Mouse (Mus musculus): ENCODE measurements around the gene Ctss. TPM values are rescaled to one million over a fixed set of nuclear protein-coding genes. Genes with fewer than 3 reads are reported as not detected.

Ctss gene
- polyA plus RNA-seq, 1 experiment, result 0.02 TPM

DNA sequence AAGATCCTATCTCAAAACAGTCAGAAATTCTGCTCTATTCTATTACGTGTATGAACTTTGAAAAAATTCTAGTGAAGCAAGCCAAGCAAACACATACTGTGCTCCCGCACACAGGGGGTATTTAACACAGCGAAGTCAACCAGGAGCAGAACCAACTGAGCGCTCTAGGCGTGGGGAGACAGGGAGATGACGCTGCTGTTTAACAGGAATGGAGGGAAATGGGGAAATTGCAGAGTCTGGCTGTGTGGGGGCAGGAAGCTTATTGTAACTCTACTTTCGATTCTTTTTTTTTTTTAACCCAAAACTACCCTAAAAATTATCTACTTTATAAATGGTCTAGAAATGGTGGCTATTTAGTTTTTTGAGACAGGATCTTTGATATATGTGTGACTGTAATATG, 7.7 kb upstream of the Ctss start:
- Histone ChIP-seq H3ac (ENCODE audit: control insufficient read depth, insufficient read length) (no peak overlapping the region), H3K4me2 (ENCODE audit: low read depth) (no peak overlapping the region), H3K79me2 (ENCODE audit: control insufficient read depth, insufficient read depth) (no peaks in the 10 kb centered on the region), H3K4me3 (no peak overlapping the region), H3K36me3 (ENCODE audit: control insufficient read depth, insufficient read depth) (no peaks in the 10 kb centered on the region), H3K27me3 (ENCODE audit: control insufficient read depth, insufficient read depth, insufficient read length) (no peaks in the 10 kb centered on the region)
- TF ChIP-seq E2F4 (IDR thresholded peaks at IDR 0.05; ENCODE audit: insufficient read depth) (no peak), TCF3 (IDR thresholded peaks at IDR 0.05; ENCODE audit: insufficient read length, low read depth) (no peak), CEBPB (IDR thresholded peaks at IDR 0.05; ENCODE audit: insufficient read depth, poor library complexity, severe bottlenecking) (no peak), TCF12 (IDR thresholded peaks at IDR 0.05; ENCODE audit: insufficient read depth, poor library complexity, severe bottlenecking) (no peak), MYOG (IDR thresholded peaks at IDR 0.05; ENCODE audit: control insufficient read depth in 1 of 3, insufficient read depth in 1 of 3, insufficient read length in 2 of 3, low read depth in 2 of 3) (no peak), USF1 (IDR thresholded peaks at IDR 0.05; ENCODE audit: low read depth) (no peak), MAX (IDR thresholded peaks at IDR 0.05; ENCODE audit: low read depth) (no peak)

DNA sequence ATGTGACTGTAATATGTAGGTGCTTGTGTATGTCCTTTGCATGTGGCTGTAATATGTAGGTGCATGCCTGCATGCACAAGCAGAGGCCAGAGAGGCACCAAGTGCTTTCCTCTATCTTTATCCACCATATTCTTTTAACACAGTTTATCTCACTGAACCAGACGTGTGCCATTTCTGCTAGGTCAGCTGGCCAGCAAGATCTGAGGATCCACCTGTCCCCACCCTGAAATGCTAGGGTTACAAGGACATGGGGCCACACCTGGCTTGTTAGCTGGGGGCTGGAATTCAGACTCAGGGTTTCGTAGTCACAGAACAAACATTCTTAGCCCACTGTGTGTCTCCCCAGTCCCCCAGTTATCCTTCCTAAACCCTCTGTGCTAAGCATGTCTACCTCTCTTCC, 7.3 kb upstream of the Ctss start:
- no peaks in the 10 kb centered on the region for H3K36me3 ChIP-seq (ENCODE audit: control insufficient read depth, insufficient read depth)
- no peak overlapping the region for H3K4me2 ChIP-seq (ENCODE audit: low read depth)
- H3K27me3 ChIP-seq (ENCODE audit: control insufficient read depth, insufficient read depth, insufficient read length), result no peaks in the 10 kb centered on the region
- H3K4me3 ChIP-seq, result no peak overlapping the region
- no peak overlapping the region for H3ac ChIP-seq (ENCODE audit: control insufficient read depth, insufficient read length)
- TF ChIP-seq REST (IDR thresholded peaks at IDR 0.05; ENCODE audit: insufficient read depth, insufficient read length) (no peak), TCF12 (IDR thresholded peaks at IDR 0.05; ENCODE audit: insufficient read depth, poor library complexity, severe bottlenecking) (no peak), E2F4 (IDR thresholded peaks at IDR 0.05; ENCODE audit: insufficient read depth) (no peak), USF1 (IDR thresholded peaks at IDR 0.05; ENCODE audit: low read depth) (no peak), MYOG (IDR thresholded peaks at IDR 0.05; ENCODE audit: control insufficient read depth in 1 of 3, insufficient read depth in 1 of 3, insufficient read length in 2 of 3, low read depth in 2 of 3) (no peak), MYOD1 (IDR thresholded peaks at IDR 0.05; ENCODE audit: control insufficient read depth in 1 of 3, insufficient read length in 2 of 3, low read depth in 2 of 3) (no peak), CEBPB (IDR thresholded peaks at IDR 0.05; ENCODE audit: insufficient read depth, poor library complexity, severe bottlenecking) (no peak), MAX (IDR thresholded peaks at IDR 0.05; ENCODE audit: low read depth) (no peak), POLR2AphosphoS2 (IDR thresholded peaks at IDR 0.05; ENCODE audit: insufficient read length, low read depth) (no peak), TCF3 (IDR thresholded peaks at IDR 0.05; ENCODE audit: insufficient read length, low read depth) (no peak)
- H3K79me2 ChIP-seq (ENCODE audit: control insufficient read depth, insufficient read depth), result no peaks in the 10 kb centered on the region

DNA sequence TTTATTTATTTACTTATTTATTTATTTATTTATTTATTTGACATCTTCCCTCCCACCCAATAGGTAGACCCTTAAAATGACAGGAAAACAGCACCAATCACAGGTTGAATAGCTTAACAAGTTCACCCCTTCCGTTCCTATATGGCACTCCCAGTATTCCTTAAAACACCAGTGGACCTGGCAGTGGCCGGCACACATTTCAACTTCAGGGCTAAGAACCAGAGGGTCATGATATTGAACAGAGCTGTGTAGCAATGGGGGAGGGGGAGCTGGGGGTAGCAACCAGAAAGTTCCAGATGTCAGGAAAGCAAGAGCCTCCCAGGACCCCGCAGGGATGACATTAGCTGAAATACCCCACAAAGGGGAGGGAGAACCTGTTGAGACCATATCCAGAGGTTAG, 6.5 kb upstream of the Ctss start:
- Histone ChIP-seq H3K4me2 (ENCODE audit: low read depth) (no peak overlapping the region), H3ac (ENCODE audit: control insufficient read depth, insufficient read length) (no peak overlapping the region), H3K36me3 (ENCODE audit: control insufficient read depth, insufficient read depth) (no peaks in the 10 kb centered on the region), H3K4me3 (no peak overlapping the region), H3K79me2 (ENCODE audit: control insufficient read depth, insufficient read depth) (no peaks in the 10 kb centered on the region), H3K27me3 (ENCODE audit: control insufficient read depth, insufficient read depth, insufficient read length) (no peaks in the 10 kb centered on the region)
- TF ChIP-seq TCF12 (IDR thresholded peaks at IDR 0.05; ENCODE audit: insufficient read depth, poor library complexity, severe bottlenecking), result no peak
- TF ChIP-seq SRF (IDR thresholded peaks at IDR 0.05; ENCODE audit: control insufficient read depth, insufficient read length, low read depth), result no peak
- no peak for TF ChIP-seq CEBPB (IDR thresholded peaks at IDR 0.05; ENCODE audit: insufficient read depth, poor library complexity, severe bottlenecking)
- TF ChIP-seq MAX (IDR thresholded peaks at IDR 0.05; ENCODE audit: low read depth), result no peak
- TF ChIP-seq USF1 (IDR thresholded peaks at IDR 0.05; ENCODE audit: low read depth), result no peak
- no peak for TF ChIP-seq POLR2AphosphoS2 (IDR thresholded peaks at IDR 0.05; ENCODE audit: insufficient read length, low read depth)
- TF ChIP-seq E2F4 (IDR thresholded peaks at IDR 0.05; ENCODE audit: insufficient read depth), result no peak
- no peak for TF ChIP-seq REST (IDR thresholded peaks at IDR 0.05; ENCODE audit: insufficient read depth, insufficient read length)
- no peak for TF ChIP-seq MYOG (IDR thresholded peaks at IDR 0.05; ENCODE audit: control insufficient read depth in 1 of 3, insufficient read depth in 1 of 3, insufficient read length in 2 of 3, low read depth in 2 of 3)
- no peak for TF ChIP-seq MYOD1 (IDR thresholded peaks at IDR 0.05; ENCODE audit: control insufficient read depth in 1 of 3, insufficient read length in 2 of 3, low read depth in 2 of 3)
- TF ChIP-seq TCF3 (IDR thresholded peaks at IDR 0.05; ENCODE audit: insufficient read length, low read depth), result no peak
- TF ChIP-seq POLR2A (IDR thresholded peaks at IDR 0.05; ENCODE audit: insufficient read length, low read depth), result no peak

DNA sequence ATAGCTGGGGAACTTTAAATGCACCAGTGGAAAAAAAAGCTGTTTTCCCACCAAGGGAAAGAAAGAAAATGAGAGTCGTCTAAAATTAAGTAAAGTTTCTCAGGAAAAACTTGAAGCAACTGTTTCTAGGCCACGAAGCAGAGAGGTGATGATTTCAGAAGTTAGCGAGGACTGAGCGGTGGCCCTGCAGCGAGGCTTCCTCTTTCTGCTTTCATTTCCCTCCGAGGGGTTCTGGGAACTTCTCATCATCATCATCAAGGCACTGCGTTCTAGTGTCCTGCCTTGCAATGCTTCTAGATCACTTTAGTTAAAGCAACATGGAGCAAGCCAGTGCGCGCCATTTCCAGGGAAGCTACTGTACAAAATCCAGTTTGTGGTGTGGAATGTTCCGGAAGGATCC, 5.4 kb upstream of the Ctss start:
- no peaks in the 10 kb centered on the region for H3K27me3 ChIP-seq (ENCODE audit: control insufficient read depth, insufficient read depth, insufficient read length)
- H3K36me3 ChIP-seq (ENCODE audit: control insufficient read depth, insufficient read depth), result no peaks in the 10 kb centered on the region
- no peak overlapping the region for H3K4me3 ChIP-seq
- H3K4me2 ChIP-seq (ENCODE audit: low read depth), result no peak overlapping the region
- no peak for TF ChIP-seq SRF (IDR thresholded peaks at IDR 0.05; ENCODE audit: control insufficient read depth, insufficient read length, low read depth)
- TF ChIP-seq REST (IDR thresholded peaks at IDR 0.05; ENCODE audit: insufficient read depth, insufficient read length), result no peak
- no peak for TF ChIP-seq POLR2A (IDR thresholded peaks at IDR 0.05; ENCODE audit: insufficient read length, low read depth)
- H3ac ChIP-seq (ENCODE audit: control insufficient read depth, insufficient read length), result no peak overlapping the region
- no peaks in the 10 kb centered on the region for H3K79me2 ChIP-seq (ENCODE audit: control insufficient read depth, insufficient read depth)

DNA sequence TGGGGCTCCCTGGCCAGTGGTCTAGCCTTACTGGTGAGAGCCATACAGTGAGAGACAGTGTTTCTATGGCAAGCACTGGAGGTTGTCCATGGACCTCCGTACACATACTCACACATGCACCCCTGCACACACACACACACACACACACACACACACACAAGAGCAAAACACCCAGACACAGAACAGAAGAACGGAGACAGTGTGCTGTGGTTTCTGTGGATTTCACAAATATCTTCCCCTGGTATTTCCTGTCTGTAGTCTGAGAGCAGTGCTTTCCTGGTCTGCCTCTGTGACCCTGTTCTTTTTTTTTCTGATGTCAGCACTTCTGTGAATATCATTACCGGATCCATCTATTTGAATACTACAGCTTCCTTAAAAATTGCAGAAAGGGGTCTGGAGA, 2.9 kb upstream of the Ctss start:
- H3K79me2 ChIP-seq (ENCODE audit: control insufficient read depth, insufficient read depth), result no peaks in the 10 kb centered on the region
- TF ChIP-seq TCF3 (IDR thresholded peaks at IDR 0.05; ENCODE audit: insufficient read length, low read depth), result no peak
- TF ChIP-seq REST (IDR thresholded peaks at IDR 0.05; ENCODE audit: insufficient read depth, insufficient read length), result no peak
- no peak for TF ChIP-seq E2F4 (IDR thresholded peaks at IDR 0.05; ENCODE audit: insufficient read depth)
- no peak for TF ChIP-seq USF1 (IDR thresholded peaks at IDR 0.05; ENCODE audit: low read depth)
- TF ChIP-seq TCF12 (IDR thresholded peaks at IDR 0.05; ENCODE audit: insufficient read depth, poor library complexity, severe bottlenecking), result no peak
- TF ChIP-seq CEBPB (IDR thresholded peaks at IDR 0.05; ENCODE audit: insufficient read depth, poor library complexity, severe bottlenecking), result no peak
- no peak for TF ChIP-seq POLR2AphosphoS2 (IDR thresholded peaks at IDR 0.05; ENCODE audit: insufficient read length, low read depth)
- no peak for TF ChIP-seq POLR2A (IDR thresholded peaks at IDR 0.05; ENCODE audit: insufficient read length, low read depth)
- H3K4me2 ChIP-seq (ENCODE audit: low read depth), result no peak overlapping the region
- H3ac ChIP-seq (ENCODE audit: control insufficient read depth, insufficient read length), result no peak overlapping the region
- no peak overlapping the region for H3K4me3 ChIP-seq
- H3K27me3 ChIP-seq (ENCODE audit: control insufficient read depth, insufficient read depth, insufficient read length), result no peaks in the 10 kb centered on the region
- H3K36me3 ChIP-seq (ENCODE audit: control insufficient read depth, insufficient read depth), result no peaks in the 10 kb centered on the region
